Mouse (Mus musculus) lung, adult 2 months (tissue): Measurements from ENCODE around the gene Cdkal1.

Source experiments
- CTCF ChIP-seq: fragments of 200-500 bp; IDR thresholded peaks from 2 replicates; pipeline ENCODE4 v1.5.1; 2011; ENCODE audit warnings: mild to moderate bottlenecking, low read length, control low read depth; ENCODE audit not compliant: insufficient read depth
- POLR2A ChIP-seq: fragments of 200-500 bp; IDR thresholded peaks from 2 replicates; pipeline ENCODE4 v1.6.1; 2011; ENCODE audit warnings: low read depth, mild to moderate bottlenecking, control low read depth, low read length, borderline replicate concordance; ENCODE audit errors: extremely low read depth

DNA sequence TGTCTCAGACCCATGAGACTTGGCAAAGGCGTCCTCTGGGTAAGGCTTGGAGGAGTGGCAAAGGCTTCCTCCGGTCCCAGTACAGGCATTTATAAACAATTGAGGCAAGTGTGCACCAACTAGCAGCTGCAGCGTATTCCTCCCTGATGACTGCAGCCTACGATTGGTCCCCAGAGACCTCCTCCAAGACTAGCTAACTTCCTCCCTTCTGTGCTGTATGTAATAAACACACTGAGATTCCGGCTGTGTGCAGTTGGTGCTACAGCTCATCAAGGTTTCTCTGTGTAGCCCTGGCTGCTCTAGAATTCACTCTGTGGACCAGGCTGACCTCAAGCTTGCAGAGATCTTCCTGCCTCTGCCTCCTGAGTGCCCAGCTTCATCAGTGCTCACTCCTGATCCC, 630.7 kb downstream of the Cdkal1 start:
- TF ChIP-seq POLR2A (no peak), CTCF (no peak)
